9 mouse cellular contexts compared by ENCODE assay signal in the genomic region with DNA sequence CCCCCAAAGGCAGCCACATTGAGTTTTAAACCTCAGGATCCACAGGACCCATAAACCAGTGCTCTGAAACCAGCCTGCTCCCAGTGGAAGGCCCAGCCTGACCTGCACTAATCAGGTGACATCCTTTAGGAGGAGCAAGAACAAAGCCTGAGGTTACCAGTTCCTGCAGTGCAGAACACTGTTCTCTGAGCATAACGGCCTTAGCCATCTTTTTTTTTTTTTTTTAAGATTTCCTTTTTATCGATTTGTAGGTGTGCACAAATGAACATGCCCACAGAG. TPM values are rescaled to one million over a fixed set of nuclear protein-coding genes. Genes with fewer than 3 reads are reported as not detected.
DNase-seq lines count a peak whose midpoint lies in the region; ATAC-seq and TF ChIP-seq lines count a peak whose summit lies in the region.
"Had no signal": no experiment of that assay in that cellular context is flagged by ENCODE, and none has a peak within 500 bp of the region (broad histone marks: within the 10 kb centered on the region; RNA-seq: fewer than 3 reads in every experiment).

No protein-coding gene starts in this region.

- no peaks in the 10 kb centered on the region for H3K27me3 ChIP-seq in kidney, embryonic 14.5 days (ENCODE audit: control insufficient read depth, insufficient read depth, low read length)
- H3K27me3 ChIP-seq in hindbrain, postnatal 0 days (ENCODE audit: insufficient read depth, low read length), result no peaks in the 10 kb centered on the region
- no peaks in the 10 kb centered on the region for H3K27me3 ChIP-seq in midbrain, embryonic 16.5 days (ENCODE audit: control insufficient read depth, insufficient read depth, low read depth, low read length)

- no peak for TF ChIP-seq CTCF in cortical plate, adult 2 months (IDR thresholded peaks at IDR 0.05; ENCODE audit: extremely low read depth, insufficient read depth, low read length)
- TF ChIP-seq CTCF in hindbrain, postnatal 0 days (IDR thresholded peaks at IDR 0.05; ENCODE audit: low read depth), result no peak

- no peak for ATAC-seq in kidney, embryonic 14.5 days (ENCODE audit: low FRiP score, low TSS enrichment)
- no peak for ATAC-seq in hindbrain, postnatal 0 days
- no peak for ATAC-seq in midbrain, embryonic 16.5 days

- H3K4me3 ChIP-seq in kidney, embryonic 14.5 days (ENCODE audit: low read length), result peak overlapping the region; percentile 37; the same call in 1 of the 2 replicates
- peak overlapping the region; percentile 39 for H3K4me3 ChIP-seq in cortical plate, adult 2 months (ENCODE audit: insufficient read depth, low read length)
- peak overlapping the region; percentile 46 for H3K4me3 ChIP-seq in hindbrain, postnatal 0 days (ENCODE audit: low read length)
- H3K4me3 ChIP-seq in midbrain, embryonic 16.5 days (ENCODE audit: low read depth, low read length), result peak overlapping the region; percentile 52

- H3K9me3 ChIP-seq in kidney, embryonic 14.5 days (ENCODE audit: control insufficient read depth, low read length), result no peaks in the 10 kb centered on the region
- no peaks in the 10 kb centered on the region for H3K9me3 ChIP-seq in hindbrain, postnatal 0 days (ENCODE audit: low read length)
- H3K9me3 ChIP-seq in midbrain, embryonic 16.5 days (replicated peaks; ENCODE audit: control insufficient read depth, low read length, poor library complexity, severe bottlenecking), result no peaks in the 10 kb centered on the region

- no peak for DNase-seq in kidney, adult 11 months
- DNase-seq in hindbrain, postnatal 0 days (ENCODE audit: low spot score), result peak; percentile 32
- DNase-seq in ovary, adult 18-20 months (ENCODE audit: low spot score), result no peak
- DNase-seq in spleen, postnatal 14 days (ENCODE audit: low spot score in 2 of 2), result no peak
- no peak for DNase-seq in urinary bladder, postnatal 25 days (ENCODE audit: low spot score)

- peaks cover 12% of the 10 kb centered on the region; the same call in 1 of the 2 replicates for H3K4me1 ChIP-seq in kidney, embryonic 14.5 days (ENCODE audit: control insufficient read depth, insufficient read depth, low read length)
- 0 out of 2 replicates have a peak, but pooled peaks cover 1% of the 10 kb centered on the region for H3K4me1 ChIP-seq in cortical plate, adult 2 months (ENCODE audit: control insufficient read depth, insufficient read depth, low read length)
- H3K4me1 ChIP-seq in hindbrain, postnatal 0 days (ENCODE audit: insufficient read depth, low read length), result peaks cover 17% of the 10 kb centered on the region
- peaks cover 23% of the 10 kb centered on the region for H3K4me1 ChIP-seq in midbrain, embryonic 16.5 days (ENCODE audit: control insufficient read depth, insufficient read depth, low read length)

- H3K9ac ChIP-seq in kidney, embryonic 14.5 days (ENCODE audit: low read depth, low read length), result 0 out of 2 replicates have a peak overlapping the region, but pooled peaks have one; percentile 83
- H3K9ac ChIP-seq in hindbrain, postnatal 0 days (replicated peaks; ENCODE audit: low read length), result peak overlapping the region; percentile 75
- peak overlapping the region; percentile 94 for H3K9ac ChIP-seq in midbrain, embryonic 16.5 days (ENCODE audit: low read depth, low read length)

- H3K4me2 ChIP-seq in kidney, embryonic 14.5 days (replicated peaks; ENCODE audit: low read depth, low read length), result peak overlapping the region; percentile 51
- peak overlapping the region; percentile 86 for H3K4me2 ChIP-seq in hindbrain, postnatal 0 days (ENCODE audit: low read depth, low read length)
- peak overlapping the region; percentile 78 for H3K4me2 ChIP-seq in midbrain, embryonic 16.5 days (ENCODE audit: low read length)

- H3K27ac ChIP-seq in kidney, embryonic 14.5 days (ENCODE audit: low read depth, low read length), result peak overlapping the region; percentile 67; the same call in 1 of the 2 replicates
- peak overlapping the region; percentile 91 for H3K27ac ChIP-seq in cortical plate, adult 2 months (ENCODE audit: insufficient read depth, low read length)
- H3K27ac ChIP-seq in hindbrain, postnatal 0 days, result peak overlapping the region; percentile 91
- peak overlapping the region; percentile 98 for H3K27ac ChIP-seq in midbrain, embryonic 16.5 days (ENCODE audit: low read length)

- WGBS in kidney, embryonic 14.5 days, result 44% methylated on average over 2 of the region's 2 CpGs
- 34% methylated on average over 2 of the region's 2 CpGs for WGBS in hindbrain, postnatal 0 days
- WGBS in midbrain, embryonic 16.5 days, result 38% methylated on average over 2 of the region's 2 CpGs

- TF ChIP-seq POLR2A in cortical plate, adult 2 months (IDR thresholded peaks at IDR 0.05; ENCODE audit: extremely low read depth, insufficient read depth, low read length), result no peak

- no peaks in the 10 kb centered on the region for H3K36me3 ChIP-seq in kidney, embryonic 14.5 days (ENCODE audit: control insufficient read depth, insufficient read depth, low read length)
- H3K36me3 ChIP-seq in hindbrain, postnatal 0 days (ENCODE audit: insufficient read depth, low read length), result no peaks in the 10 kb centered on the region
- no peaks in the 10 kb centered on the region for H3K36me3 ChIP-seq in midbrain, embryonic 16.5 days (ENCODE audit: control insufficient read depth, insufficient read depth, low read length)

RNA-seq across cellular contexts. Expression of gene Srrm2, which starts 0.7 kb away (rescaled TPM):
- 560 and 567 TPM in 2 replicates for polyA plus RNA-seq in kidney, embryonic 14.5 days (2014; fragmentation: Nextera tagmentation; extraction: Ambion mirVana)
- polyA plus RNA-seq in cortical plate, adult 2 months (2012; rRNA removed), result 640 and 696 TPM in 2 replicates
- total RNA-seq in hindbrain, postnatal 0 days (2014; rRNA removed), result 133 and 144 TPM in 2 replicates
- 419 and 436 TPM in 2 replicates for polyA plus RNA-seq in hindbrain, postnatal 0 days (2015; fragmentation: Nextera tagmentation; extraction: Ambion mirVana)
- polyA plus RNA-seq in midbrain, embryonic 16.5 days (2015; fragmentation: Nextera tagmentation; extraction: Ambion mirVana), result 467 and 529 TPM in 2 replicates

RNA-seq across cellular contexts. Expression of gene Flywch2, which starts 5.1 kb away (rescaled TPM):
- 40.7 and 43.7 TPM in 2 replicates for polyA plus RNA-seq in kidney, embryonic 14.5 days (2014; fragmentation: Nextera tagmentation; extraction: Ambion mirVana)
- 27.2 and 28.8 TPM in 2 replicates for polyA plus RNA-seq in cortical plate, adult 2 months (2012; rRNA removed)
- 63.3 and 83.8 TPM in 2 replicates for total RNA-seq in hindbrain, postnatal 0 days (2014; rRNA removed)
- polyA plus RNA-seq in hindbrain, postnatal 0 days (2015; fragmentation: Nextera tagmentation; extraction: Ambion mirVana), result 99.8 and 123 TPM in 2 replicates
- 76.8 and 81.3 TPM in 2 replicates for polyA plus RNA-seq in midbrain, embryonic 16.5 days (2015; fragmentation: Nextera tagmentation; extraction: Ambion mirVana)

RNA-seq across cellular contexts. Expression of gene Flywch1, which starts 19.6 kb away (rescaled TPM):
- 73.0 and 91.7 TPM in 2 replicates for polyA plus RNA-seq in kidney, embryonic 14.5 days (2014; fragmentation: Nextera tagmentation; extraction: Ambion mirVana)
- 257 and 259 TPM in 2 replicates for polyA plus RNA-seq in cortical plate, adult 2 months (2012; rRNA removed)
- 230 and 258 TPM in 2 replicates for total RNA-seq in hindbrain, postnatal 0 days (2014; rRNA removed)
- polyA plus RNA-seq in hindbrain, postnatal 0 days (2015; fragmentation: Nextera tagmentation; extraction: Ambion mirVana), result 165 and 183 TPM in 2 replicates
- 205 and 220 TPM in 2 replicates for polyA plus RNA-seq in midbrain, embryonic 16.5 days (2015; fragmentation: Nextera tagmentation; extraction: Ambion mirVana)

RNA-seq across cellular contexts. Expression of gene Elob, which starts 37.9 kb away (rescaled TPM):
- polyA plus RNA-seq in kidney, embryonic 14.5 days (2014; fragmentation: Nextera tagmentation; extraction: Ambion mirVana), result 982 and 1,429 TPM in 2 replicates
- polyA plus RNA-seq in cortical plate, adult 2 months (2012; rRNA removed), result 547 and 628 TPM in 2 replicates
- total RNA-seq in hindbrain, postnatal 0 days (2014; rRNA removed), result 755 and 1,410 TPM in 2 replicates
- polyA plus RNA-seq in hindbrain, postnatal 0 days (2015; fragmentation: Nextera tagmentation; extraction: Ambion mirVana), result 1,482 and 1,504 TPM in 2 replicates
- 1,162 and 1,206 TPM in 2 replicates for polyA plus RNA-seq in midbrain, embryonic 16.5 days (2015; fragmentation: Nextera tagmentation; extraction: Ambion mirVana)

RNA-seq across cellular contexts. Expression of gene Prss33, which starts 44.8 kb away (rescaled TPM):
- 0.26 and 0.41 TPM in 2 replicates for polyA plus RNA-seq in kidney, embryonic 14.5 days (2014; fragmentation: Nextera tagmentation; extraction: Ambion mirVana)
- not detected in 2 replicates for polyA plus RNA-seq in cortical plate, adult 2 months (2012; rRNA removed)
- total RNA-seq in hindbrain, postnatal 0 days (2014; rRNA removed), result not detected in 2 replicates
- not detected in 2 replicates for polyA plus RNA-seq in hindbrain, postnatal 0 days (2015; fragmentation: Nextera tagmentation; extraction: Ambion mirVana)
- 0.18 TPM in 1 of 2 replicates, not detected in the other for polyA plus RNA-seq in midbrain, embryonic 16.5 days (2015; fragmentation: Nextera tagmentation; extraction: Ambion mirVana)
- total RNA-seq: left cerebral cortex, postnatal 25 days had no signal
